Mouse (Mus musculus): Measurements from ENCODE around the gene Kifc3.

DNA sequence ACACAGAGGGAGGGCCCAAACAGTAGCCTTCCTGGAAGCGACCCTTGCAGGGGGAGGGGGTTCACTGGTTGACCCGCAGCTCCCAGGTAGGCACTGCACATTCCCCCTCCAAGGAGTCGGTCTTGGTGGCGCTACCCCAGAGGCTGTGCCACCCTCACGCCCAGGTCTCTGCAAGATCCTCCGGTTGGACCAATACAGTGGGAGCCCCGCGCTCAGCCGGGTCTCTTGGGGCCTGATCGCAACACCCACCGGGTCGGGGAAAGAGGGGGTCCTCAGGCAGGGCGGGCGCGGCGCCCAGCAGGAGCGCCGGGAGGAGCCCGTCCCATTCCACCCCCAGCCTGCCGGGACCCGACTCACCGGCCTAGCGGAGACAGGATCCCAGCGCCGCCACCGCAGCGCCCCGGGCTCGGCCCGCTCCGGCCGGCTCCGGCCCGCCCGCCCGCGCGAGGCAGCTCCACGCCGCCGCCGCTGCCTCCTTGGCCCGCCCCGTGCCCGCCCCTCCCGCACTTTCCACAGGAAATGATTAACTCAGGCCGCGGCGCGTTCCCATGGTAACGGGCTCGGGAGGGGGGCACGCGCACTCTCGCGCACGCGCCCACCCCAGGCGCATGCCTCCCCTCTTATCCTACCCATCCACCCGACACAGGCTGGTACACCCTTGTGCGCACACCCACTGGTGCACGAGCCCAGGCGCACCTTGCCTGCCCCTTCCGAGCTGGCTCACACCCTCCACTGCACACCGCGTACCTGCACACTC is 60.4 kb downstream of the Kifc3 start:
- TF ChIP-seq POLR2A (IDR thresholded peaks at IDR 0.05; ENCODE audit: borderline replicate concordance, low read depth, low read length), result no peak
- TF ChIP-seq CTCF (IDR thresholded peaks at IDR 0.05; ENCODE audit: low read depth, low read length), result no peak

All from bone marrow macrophage, adult 2 months (primary cell).